Mouse (Mus musculus) ovary, postnatal 14 days (tissue): ENCODE results near the gene Gm6763.
"Not testable (repeated sequence)": the region's sequence is repeated elsewhere in the genome, so short reads cannot be mapped to it uniquely, and the experiment has no call there.

ENCODE experiments used
- DNase-seq: peaks from one replicate; pipeline ENCODE4 v3.0.0; 2022; ENCODE audit warnings: low spot score

The Gm6763 gene

DNA sequence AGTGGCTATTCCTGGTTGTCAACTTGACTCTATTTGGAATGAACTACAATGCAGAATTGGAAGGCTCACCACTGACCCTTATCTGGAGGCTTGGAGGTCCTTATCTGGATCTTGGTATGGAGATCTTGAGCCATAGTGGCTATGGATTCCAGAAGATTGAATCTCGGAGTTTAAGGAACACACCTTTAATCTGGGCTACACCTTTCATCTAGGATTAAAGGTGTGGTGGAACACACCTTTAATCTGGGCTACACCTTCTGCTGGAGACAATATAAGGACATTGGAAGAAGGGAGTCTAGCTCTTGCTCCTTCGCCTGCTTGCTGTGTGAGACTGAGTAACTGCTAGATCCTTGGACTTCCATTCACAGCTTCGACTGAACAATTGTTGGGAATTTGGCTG, at the start of gene Gm6763:
Gm6763 (plus strand) TSS at position 301 of the 400 bp plus-strand sequence.
- not testable (repeated sequence) for DNase-seq

DNA sequence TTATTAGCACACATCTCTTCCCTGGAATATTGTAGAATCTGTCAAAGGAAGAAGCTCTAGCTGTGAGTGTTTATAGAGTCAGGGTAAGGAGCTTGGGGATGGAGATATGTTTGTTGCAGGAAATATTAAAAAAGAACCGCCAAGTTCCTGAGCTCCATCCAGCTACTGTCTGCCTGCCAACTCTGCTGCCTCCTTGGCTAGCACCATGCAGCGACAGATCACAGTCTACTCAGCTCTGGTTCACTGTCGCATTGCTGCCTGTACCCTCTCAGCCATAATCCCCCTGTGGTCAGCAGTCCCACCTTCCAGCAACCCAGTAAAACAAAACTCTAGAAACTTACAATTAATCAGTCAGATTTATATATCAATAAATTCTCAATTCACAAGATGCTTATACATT, 41.3 kb upstream of the Gm6763 start:
- no peak for DNase-seq

GRCm38 (mm10) chr10:104118312-104118711, 33.0 kb upstream of the Gm6763 start:
- no peak for DNase-seq

GRCm38 (mm10) chr10:104142687-104143086, 8.6 kb upstream of the Gm6763 start, which contains the start of gene Gm21293:
Gene Gm21293, plus strand, starts transcription at chr10:104142987.
- DNase-seq = not testable (repeated sequence)

GRCm38 (mm10) chr10:104159706-104160105, 8.4 kb downstream of the Gm6763 start, which contains the start of gene Gm8764:
Gene Gm8764, plus strand, starts transcription at chr10:104160006.
- not testable (repeated sequence) for DNase-seq

- not testable (repeated sequence) for DNase-seq
These were observed 16.9 kb downstream of the Gm6763 start, which contains the start of gene Gm21304 for GRCm38 (mm10) chr10:104168215-104168614. Gene Gm21304, plus strand, starts transcription at chr10:104168515.

DNA sequence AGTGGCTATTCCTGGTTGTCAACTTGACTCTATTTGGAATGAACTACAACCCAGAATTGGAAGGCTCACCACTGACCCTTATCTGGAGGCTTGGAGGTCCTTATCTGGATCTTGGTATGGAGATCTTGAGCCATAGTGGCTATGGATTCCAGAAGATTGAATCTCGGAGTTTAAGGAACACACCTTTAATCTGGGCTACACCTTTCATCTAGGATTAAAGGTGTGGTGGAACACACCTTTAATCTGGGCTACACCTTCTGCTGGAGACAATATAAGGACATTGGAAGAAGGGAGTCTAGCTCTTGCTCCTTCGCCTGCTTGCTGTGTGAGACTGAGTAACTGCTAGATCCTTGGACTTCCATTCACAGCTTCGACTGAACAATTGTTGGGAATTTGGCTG, 25.4 kb downstream of the Gm6763 start, which contains the start of gene Gm21312:
Gm21312 (plus strand) TSS at position 301 of the 400 bp plus-strand sequence.
- not testable (repeated sequence) for DNase-seq

DNA sequence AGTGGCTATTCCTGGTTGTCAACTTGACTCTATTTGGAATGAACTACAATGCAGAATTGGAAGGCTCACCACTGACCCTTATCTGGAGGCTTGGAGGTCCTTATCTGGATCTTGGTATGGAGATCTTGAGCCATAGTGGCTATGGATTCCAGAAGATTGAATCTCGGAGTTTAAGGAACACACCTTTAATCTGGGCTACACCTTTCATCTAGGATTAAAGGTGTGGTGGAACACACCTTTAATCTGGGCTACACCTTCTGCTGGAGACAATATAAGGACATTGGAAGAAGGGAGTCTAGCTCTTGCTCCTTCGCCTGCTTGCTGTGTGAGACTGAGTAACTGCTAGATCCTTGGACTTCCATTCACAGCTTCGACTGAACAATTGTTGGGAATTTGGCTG, 33.9 kb downstream of the Gm6763 start, which contains the start of gene Gm20765:
Gm20765 (plus strand) TSS at position 301 of the 400 bp plus-strand sequence.
- not testable (repeated sequence) for DNase-seq

- DNase-seq = not testable (repeated sequence)
These were observed 42.4 kb downstream of the Gm6763 start, which contains the start of gene Gm4340 for GRCm38 (mm10) chr10:104193742-104194141. Gene Gm4340, plus strand, starts transcription at chr10:104194042.
